Mouse (Mus musculus): ENCODE measurements around the gene Olfr672.
"Not testable (repeated sequence)": the region's sequence is repeated elsewhere in the genome, so short reads cannot be mapped to it uniquely, and the experiment has no call there.

Gene Olfr672

DNA sequence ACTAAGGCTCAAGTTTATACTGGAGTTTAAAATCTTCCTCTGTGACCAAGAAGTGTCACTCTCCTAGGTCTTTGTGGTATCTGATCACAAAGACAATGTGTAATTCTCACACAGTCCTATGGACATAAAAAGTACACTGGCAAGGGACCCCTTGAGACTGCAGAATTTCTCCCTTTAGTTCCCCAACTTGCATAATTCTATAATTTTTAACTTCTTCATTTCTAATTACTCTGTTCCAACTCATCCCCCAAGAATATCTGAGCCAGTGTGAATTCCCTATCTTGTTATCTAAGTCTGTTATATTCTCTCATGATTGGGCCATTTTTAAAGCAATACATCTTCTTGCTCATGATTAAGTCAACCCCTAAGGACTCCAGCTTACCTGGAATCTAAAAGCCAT, at the start of gene Olfr672:
Olfr672 (minus strand) TSS at position 101 of the 400 bp plus-strand sequence.
- no peak for DNase-seq (ENCODE audit: low spot score)

DNA sequence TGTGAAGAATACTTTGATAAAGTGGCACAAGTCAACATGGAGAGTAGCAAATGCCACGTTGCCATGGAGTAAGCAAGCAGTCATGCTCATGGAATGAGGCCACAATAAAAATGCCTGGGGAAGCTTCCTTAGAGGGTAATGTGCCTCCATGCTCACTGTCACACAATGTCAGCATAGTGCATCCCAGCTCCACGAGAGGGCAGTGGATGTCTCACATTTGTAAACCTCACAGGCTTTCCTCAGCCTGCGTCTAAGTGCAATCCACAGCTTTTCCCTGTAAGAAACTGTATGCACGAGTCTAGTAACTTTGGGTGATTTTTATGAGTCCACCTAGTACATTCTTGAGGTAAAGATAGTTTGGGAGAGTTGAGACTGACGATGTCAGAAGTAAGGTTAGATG, 32.0 kb upstream of the Olfr672 start:
- not testable (repeated sequence) for DNase-seq (ENCODE audit: low spot score)

DNA sequence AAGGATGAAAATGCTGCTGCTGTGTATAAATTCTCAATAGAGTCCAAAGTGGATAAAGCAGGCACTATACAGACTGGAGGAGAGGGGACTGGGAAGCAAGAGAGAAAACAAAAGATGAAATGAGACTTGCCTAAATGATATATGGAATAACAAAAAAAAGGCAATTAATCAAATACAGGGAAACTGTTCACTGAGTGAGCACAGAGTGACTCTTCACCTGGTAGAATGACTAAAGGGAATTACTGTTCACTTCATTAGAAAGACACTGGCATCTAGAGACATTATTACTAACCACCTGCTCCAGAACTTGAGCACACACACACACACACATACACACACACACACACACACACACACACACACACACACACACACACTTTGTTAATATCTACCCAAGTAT, 30.6 kb upstream of the Olfr672 start, which contains the start of gene Olfr676:
Olfr676 (plus strand) TSS at position 301 of the 400 bp plus-strand sequence.
- no peak for DNase-seq (ENCODE audit: low spot score)

DNA sequence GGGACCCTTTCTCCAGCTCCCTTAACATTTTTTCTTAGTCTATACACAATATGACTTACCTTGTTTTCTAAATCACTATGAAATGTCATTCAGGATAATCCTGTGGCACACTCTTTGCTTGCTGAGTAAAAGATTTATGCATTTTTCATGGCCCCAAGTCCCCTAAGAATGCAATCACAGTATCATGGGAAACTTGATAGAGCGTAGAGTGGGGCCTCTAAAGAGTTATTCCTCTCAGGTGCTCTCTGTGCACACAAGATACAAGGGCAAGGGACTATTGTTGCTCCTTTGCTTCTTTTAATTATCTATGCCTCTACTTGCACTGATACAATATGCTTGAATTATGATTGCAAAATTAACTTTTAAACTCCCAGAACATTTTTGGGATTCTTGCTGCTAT, 26.5 kb upstream of the Olfr672 start, which contains the start of gene Olfr675:
Olfr675 (minus strand) TSS at position 101 of the 400 bp plus-strand sequence.
- no peak for DNase-seq (ENCODE audit: low spot score)

DNA sequence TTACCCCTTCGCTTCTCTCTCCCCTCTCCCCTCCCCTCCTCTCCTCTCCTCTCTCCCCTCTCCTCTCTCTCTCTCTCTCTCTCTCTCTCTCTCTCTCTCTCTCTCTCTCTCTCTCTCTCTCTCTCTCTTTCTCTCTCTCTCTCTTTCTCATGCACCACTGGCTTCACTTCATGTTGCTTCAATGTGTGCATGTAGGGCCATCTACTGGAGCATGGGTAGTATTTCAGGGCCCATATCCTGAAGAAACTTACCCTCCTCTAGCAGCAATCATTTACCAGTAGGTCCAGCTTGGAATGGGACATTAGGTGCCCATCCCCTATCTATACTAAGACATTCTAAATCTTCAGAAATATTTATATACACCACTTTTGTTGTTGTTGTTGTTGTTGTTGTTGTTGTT, 20.7 kb upstream of the Olfr672 start:
- DNase-seq (ENCODE audit: low spot score) = no peak

DNA sequence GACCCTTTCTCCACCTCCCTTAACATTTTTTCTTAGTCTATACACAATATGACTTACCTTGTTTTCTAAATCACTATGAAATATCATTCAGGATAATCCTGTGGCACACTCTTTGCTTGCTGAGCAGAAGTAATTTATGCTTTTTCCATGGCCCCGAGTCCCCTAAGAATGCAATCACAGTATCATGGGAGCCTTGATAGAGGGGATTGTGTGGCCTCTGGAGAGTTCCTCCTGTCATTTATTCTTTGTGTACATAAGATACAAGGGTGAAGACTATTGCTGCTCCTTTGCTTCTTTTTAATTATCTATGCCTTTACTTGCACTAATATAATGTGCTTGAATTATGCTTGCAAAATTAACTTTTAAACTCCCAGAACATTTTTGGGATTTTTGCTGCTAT, 22.8 kb downstream of the Olfr672 start, which contains the start of gene Olfr671:
Olfr671 (minus strand) TSS at position 101 of the 400 bp plus-strand sequence.
- no peak for DNase-seq (ENCODE audit: low spot score)

DNA sequence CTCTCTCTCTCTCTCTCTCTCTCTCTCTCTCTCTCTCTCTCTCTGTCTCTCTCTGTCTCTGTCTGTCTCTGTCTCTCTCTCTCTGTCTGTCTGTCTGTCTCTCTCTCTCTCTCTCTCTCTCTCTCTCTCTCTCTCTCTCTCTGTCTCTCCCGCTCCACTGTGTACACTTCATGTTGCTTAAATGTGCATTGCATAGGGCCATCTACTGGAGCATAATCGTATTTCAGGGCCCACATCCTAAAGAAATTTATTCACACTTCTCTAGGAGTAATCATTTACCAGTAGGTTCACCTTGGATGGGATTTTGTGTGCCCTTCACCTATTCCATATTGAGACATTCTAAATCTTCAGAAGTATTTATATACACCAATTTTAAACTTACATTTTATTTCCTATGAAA, 29.3 kb downstream of the Olfr672 start:
- not testable (repeated sequence) for DNase-seq (ENCODE audit: low spot score)

DNA sequence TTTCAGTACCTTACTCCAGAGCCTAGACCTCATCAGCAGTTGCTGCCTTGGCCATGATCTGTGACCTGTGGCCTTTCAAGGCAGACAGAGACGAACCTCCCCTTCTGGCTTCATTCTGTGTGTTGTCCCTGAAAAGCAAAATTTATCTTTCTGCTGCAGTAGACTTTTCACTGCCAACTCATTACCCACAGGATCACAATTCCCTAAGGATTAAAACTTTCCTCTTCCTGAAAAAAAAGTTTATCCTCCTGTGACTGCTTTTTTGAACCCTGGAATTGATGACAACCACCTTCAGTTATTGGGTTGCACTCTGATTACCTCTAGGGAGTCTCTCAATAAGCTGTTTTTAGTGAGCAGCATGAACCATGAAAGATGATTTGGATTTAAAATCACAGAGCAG, 39.3 kb downstream of the Olfr672 start, which contains the start of gene Olfr670:
Olfr670 (minus strand) TSS at position 101 of the 400 bp plus-strand sequence.
- DNase-seq (ENCODE audit: low spot score) = no peak

DNA sequence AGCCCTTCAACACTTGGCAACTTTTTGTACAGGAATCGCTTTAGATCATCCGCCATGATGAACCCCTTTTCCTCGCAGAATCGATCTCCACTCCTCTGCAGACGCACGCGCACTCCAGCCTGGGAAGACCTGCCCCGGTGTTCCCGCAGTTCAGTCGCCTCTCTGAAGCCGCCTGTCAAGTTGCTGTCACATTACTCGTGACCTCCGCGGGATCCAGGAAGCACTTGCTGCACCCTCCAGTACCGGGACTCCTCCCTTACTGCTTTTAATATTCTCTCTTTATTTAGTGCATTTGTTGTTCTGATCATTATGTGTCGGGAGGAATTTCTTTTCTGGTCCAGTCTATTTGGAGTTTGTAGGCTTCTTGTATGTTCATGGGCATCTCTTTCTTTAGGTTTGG, 51.6 kb downstream of the Olfr672 start:
- not testable (repeated sequence) for DNase-seq (ENCODE audit: low spot score)

Measured in layer of hippocampus, adult 11-12 months (tissue).